Mouse (Mus musculus) heart, embryonic 12.5 days (tissue): ENCODE data around the gene Tmem114. TPM values are rescaled to one million over a fixed set of nuclear protein-coding genes. Genes with fewer than 3 reads are reported as not detected.

Experiments used
- ATAC-seq: fragments of 200-750 bp; cut with Nextera tagmentation; 2 replicates; pipeline ENCODE4 v1.8.0; 2017; ENCODE audit warnings: moderate TSS enrichment, moderate library complexity; ENCODE audit not compliant: insufficient number of reproducible peaks, low FRiP score
- H3K27ac ChIP-seq: fragments of 300-500 bp; sonication (generic); 2 replicates; pipeline ENCODE4 v1.5.1; 2016; ENCODE audit warnings: mild to moderate bottlenecking, moderate library complexity; ENCODE audit not compliant: poor library complexity, severe bottlenecking
- H3K27me3 ChIP-seq: fragments of 300-500 bp; sonication (generic); replicated peaks from 2 replicates; pipeline ENCODE4 v1.6.1; 2016; ENCODE audit warnings: mild to moderate bottlenecking, moderate library complexity
- H3K36me3 ChIP-seq: fragments of 300-500 bp; sonication (generic); 2 replicates; pipeline ENCODE4 v1.6.1; 2016; ENCODE audit warnings: mild to moderate bottlenecking, moderate library complexity
- H3K4me1 ChIP-seq: fragments of 300-500 bp; sonication (generic); replicated peaks from 2 replicates; pipeline ENCODE4 v1.6.1; 2016; ENCODE audit warnings: mild to moderate bottlenecking
- H3K4me2 ChIP-seq: fragments of 300-500 bp; sonication (generic); 2 replicates; pipeline ENCODE4 v1.6.1; 2016; ENCODE audit warnings: mild to moderate bottlenecking, moderate library complexity
- H3K4me3 ChIP-seq: fragments of 300-500 bp; sonication (generic); 2 replicates; pipeline ENCODE4 v1.5.1; 2016; ENCODE audit warnings: mild to moderate bottlenecking
- H3K9ac ChIP-seq: fragments of 300-500 bp; sonication (generic); 2 replicates; pipeline ENCODE4 v1.6.1; 2016; ENCODE audit warnings: mild to moderate bottlenecking, moderate library complexity
- H3K9me3 ChIP-seq: fragments of 300-500 bp; sonication (generic); replicated peaks from 2 replicates; pipeline ENCODE4 v1.6.1; 2016; ENCODE audit warnings: mild to moderate bottlenecking, moderate library complexity
- WGBS: fragments of 180-500 bp; shearing (Covaris S2); methylation state at CpG from one replicate; pipeline ENCODE4 v1.1.7; 2016; 5-methylcytosine and 5-hydroxymethylcytosine counted together
- polyA plus RNA-seq: library from polyadenylated mRNA; unstranded; fragments of >200 nt; fragmentation: Nextera tagmentation; extraction: Ambion mirVana; gene quantifications from 2 replicates; pipeline ENCODE4 v1.2.1, GENCODE M21; 2016

Gene Tmem114
- polyA plus RNA-seq, 1 experiment from 2014 or later, result not detected

GRCm38 (mm10) chr16:8363066-8363465 is 61.9 kb downstream of the Tmem114 start:
- Histone ChIP-seq H3K4me1 (no peaks in the 10 kb centered on the region), H3K36me3 (no peaks in the 10 kb centered on the region), H3K4me3 (no peak overlapping the region), H3K4me2 (no peak overlapping the region), H3K9me3 (no peaks in the 10 kb centered on the region), H3K27me3 (0 out of 2 replicates have a peak, but pooled peaks cover 3% of the 10 kb centered on the region), H3K9ac (no peak overlapping the region), H3K27ac (no peak overlapping the region)
- 60% methylated on average over 3 of the region's 3 CpGs for WGBS
- no peak for ATAC-seq

Other genes with a start within 250 kb of the Tmem114 start
- gene Mettl22, start 45.7 kb upstream of the Tmem114 start, polyA plus RNA-seq, result 35.2 and 35.6 TPM in 2 replicates
- 50.7 and 54.9 TPM in 2 replicates for gene Abat, start 88.3 kb upstream of the Tmem114 start, polyA plus RNA-seq
- 43.1 and 43.3 TPM in 2 replicates for gene Pmm2, start 212.5 kb upstream of the Tmem114 start, polyA plus RNA-seq
- 16.9 TPM in 2 replicates for gene Tmem186, start 212.6 kb upstream of the Tmem114 start, polyA plus RNA-seq
- 95.8 and 102 TPM in 2 replicates for gene Carhsp1, start 247.0 kb upstream of the Tmem114 start, polyA plus RNA-seq